28 mouse cellular contexts compared by ENCODE assay signal in genomic region chr9:119606906-119607305, GRCm38 (mm10). TPM values are rescaled to one million over a fixed set of nuclear protein-coding genes. Genes with fewer than 3 reads are reported as not detected.
"Had no signal": no experiment of that assay in that cellular context is flagged by ENCODE, and none has a peak within 500 bp of the region (broad histone marks: within the 10 kb centered on the region; RNA-seq: fewer than 3 reads in every experiment).

No protein-coding gene starts in this region.

- H3K27me3 ChIP-seq: embryonic facial prominence, embryonic 12.5 days; embryonic facial prominence, embryonic 13.5 days; embryonic facial prominence, embryonic 15.5 days; forebrain, embryonic 12.5 days; forebrain, embryonic 13.5 days; forebrain, embryonic 15.5 days had no signal

- DNase-seq: cerebellum, adult 9-11 months; cerebellum, postnatal 10 days; cerebellum, postnatal 14 days; cerebellum, postnatal 25 days; cerebellum, postnatal 36 days; embryo, embryonic 11 days; forebrain, postnatal 0 days; gastrocnemius, adult 2 months; gastrocnemius, postnatal 10 days; gastrocnemius, postnatal 14 days; gastrocnemius, postnatal 25 days; gastrocnemius, postnatal 36 days; heart, adult 11 months; heart, adult 18-20 months; heart, adult 2 months had no signal

- H3K4me2 ChIP-seq: embryonic facial prominence, embryonic 12.5 days; embryonic facial prominence, embryonic 13.5 days; embryonic facial prominence, embryonic 15.5 days; forebrain, embryonic 12.5 days; forebrain, embryonic 13.5 days; forebrain, embryonic 15.5 days had no signal

- ATAC-seq: forebrain, embryonic 13.5 days; forebrain, embryonic 14.5 days; forebrain, embryonic 15.5 days; forebrain, embryonic 16.5 days; forebrain, postnatal 0 days had no signal

- H3K4me3 ChIP-seq: embryonic facial prominence, embryonic 10.5 days; embryonic facial prominence, embryonic 12.5 days; embryonic facial prominence, embryonic 13.5 days; embryonic facial prominence, embryonic 15.5 days; erythroblast, embryonic 14.5 days; forebrain, embryonic 10.5 days; forebrain, embryonic 12.5 days; forebrain, embryonic 13.5 days; forebrain, embryonic 15.5 days; gastrocnemius, adult 2 months; heart, adult 2 months had no signal

- H3K36me3 ChIP-seq: embryonic facial prominence, embryonic 10.5 days; embryonic facial prominence, embryonic 12.5 days; embryonic facial prominence, embryonic 13.5 days; embryonic facial prominence, embryonic 15.5 days; forebrain, embryonic 10.5 days; forebrain, embryonic 12.5 days; forebrain, embryonic 15.5 days had no signal

- H3K9ac ChIP-seq: embryonic facial prominence, embryonic 12.5 days; embryonic facial prominence, embryonic 13.5 days; embryonic facial prominence, embryonic 15.5 days; forebrain, embryonic 12.5 days; forebrain, embryonic 13.5 days; forebrain, embryonic 15.5 days; forebrain, postnatal 0 days had no signal

- H3K27ac ChIP-seq: embryonic facial prominence, embryonic 10.5 days; embryonic facial prominence, embryonic 12.5 days; embryonic facial prominence, embryonic 13.5 days; embryonic facial prominence, embryonic 15.5 days; forebrain, embryonic 10.5 days; forebrain, embryonic 12.5 days; forebrain, embryonic 13.5 days; forebrain, embryonic 15.5 days; gastrocnemius, adult 2 months; heart, adult 2 months had no signal

- H3K9me3 ChIP-seq: embryonic facial prominence, embryonic 10.5 days; embryonic facial prominence, embryonic 12.5 days; embryonic facial prominence, embryonic 13.5 days; embryonic facial prominence, embryonic 15.5 days; forebrain, embryonic 10.5 days; forebrain, embryonic 12.5 days; forebrain, embryonic 13.5 days; forebrain, embryonic 15.5 days had no signal

- H3K4me1 ChIP-seq: forebrain, embryonic 12.5 days; forebrain, embryonic 13.5 days; forebrain, embryonic 15.5 days had no signal

RNA-seq across cellular contexts. Expression of gene Scn5a, which starts 28.1 kb away (rescaled TPM):
- total RNA-seq: common myeloid progenitor, adult 5-6 weeks; granulocyte monocyte progenitor cell, adult 5-6 weeks had no signal
- polyA plus RNA-seq: erythroblast, embryonic 14.5 days had no signal
